Mouse (Mus musculus): ENCODE measurements around the gene Ttc7b. TPM values are rescaled to one million over a fixed set of nuclear protein-coding genes. Genes with fewer than 3 reads are reported as not detected.

Ttc7b gene
- polyA plus RNA-seq, 1 experiment from 2014 or later = 16.1 TPM

- 91% methylated on average over 4 of the region's 4 CpGs for whole genome bisulfite sequencing
- Histone ChIP-seq H3K4me3 (ENCODE audit: low read depth, low read length) (no peak overlapping the region), H3K4me1 (ENCODE audit: control insufficient read depth, insufficient read depth, low read length) (no peaks in the 10 kb centered on the region), H3K27me3 (ENCODE audit: control insufficient read depth, insufficient read depth, low read length) (no peaks in the 10 kb centered on the region), H3K9ac (ENCODE audit: low read length) (no peak overlapping the region), H3K27ac (ENCODE audit: low read depth, low read length) (no peak overlapping the region), H3K4me2 (ENCODE audit: low read depth) (no peak overlapping the region), H3K9me3 (ENCODE audit: control insufficient read depth, low read length) (no peaks in the 10 kb centered on the region), H3K36me3 (ENCODE audit: control insufficient read depth, insufficient read depth, low read length) (no peaks in the 10 kb centered on the region)
- DNase-seq (ENCODE audit: low spot score) (no peak), ATAC-seq (ENCODE audit: insufficient read depth, low FRiP score, low TSS enrichment) (no peak)
Measured at GRCm38 (mm10) chr12:100503659-100504058, 17.0 kb downstream of the Ttc7b start.

- H3K9ac ChIP-seq (ENCODE audit: low read length) = no peak overlapping the region
- 79% methylated on average over 3 of the region's 3 CpGs for WGBS
- no peaks in the 10 kb centered on the region for H3K9me3 ChIP-seq (ENCODE audit: control insufficient read depth, low read length)
- no peaks in the 10 kb centered on the region for H3K27me3 ChIP-seq (ENCODE audit: control insufficient read depth, insufficient read depth, low read length)
- ATAC-seq (ENCODE audit: insufficient read depth, low FRiP score, low TSS enrichment) (no peak), DNase-seq (ENCODE audit: low spot score) (no peak)
- 0 out of 2 replicates have a peak, but pooled peaks cover 2% of the 10 kb centered on the region for H3K36me3 ChIP-seq (ENCODE audit: control insufficient read depth, insufficient read depth, low read length)
- H3K4me1 ChIP-seq (ENCODE audit: control insufficient read depth, insufficient read depth, low read length) = no peaks in the 10 kb centered on the region
- H3K4me3 ChIP-seq (ENCODE audit: low read depth, low read length) = no peak overlapping the region
- no peak overlapping the region for H3K27ac ChIP-seq (ENCODE audit: low read depth, low read length)
- H3K4me2 ChIP-seq (ENCODE audit: low read depth) = no peak overlapping the region
Measured at GRCm38 (mm10) chr12:100502544-100502943, 18.1 kb downstream of the Ttc7b start.

DNA sequence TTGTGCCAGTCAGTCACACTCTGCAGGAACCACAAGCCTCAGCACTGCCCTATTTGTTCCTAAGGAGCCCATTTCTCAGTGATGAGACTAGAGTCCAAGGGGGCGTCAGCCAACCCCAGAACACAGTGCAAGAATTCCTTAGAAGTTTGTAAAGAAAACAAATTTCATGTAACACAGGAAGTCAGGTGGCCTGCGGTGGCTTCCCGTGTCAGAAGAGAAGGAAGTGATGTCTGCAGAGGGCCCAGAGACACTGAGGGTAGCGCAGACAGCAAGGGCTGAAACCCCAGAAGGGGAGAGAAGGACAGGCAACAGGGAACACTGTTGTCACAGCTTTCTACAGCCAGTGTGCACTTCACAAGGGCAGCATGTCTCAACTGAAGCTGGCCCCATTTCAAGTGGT is 19.4 kb downstream of the Ttc7b start:
- Histone ChIP-seq H3K4me1 (ENCODE audit: control insufficient read depth, insufficient read depth, low read length) (no peaks in the 10 kb centered on the region), H3K36me3 (ENCODE audit: control insufficient read depth, insufficient read depth, low read length) (0 out of 2 replicates have a peak, but pooled peaks cover 2% of the 10 kb centered on the region), H3K27me3 (ENCODE audit: control insufficient read depth, insufficient read depth, low read length) (no peaks in the 10 kb centered on the region), H3K9ac (ENCODE audit: low read length) (no peak overlapping the region), H3K27ac (ENCODE audit: low read depth, low read length) (no peak overlapping the region), H3K4me2 (ENCODE audit: low read depth) (no peak overlapping the region), H3K4me3 (ENCODE audit: low read depth, low read length) (no peak overlapping the region), H3K9me3 (ENCODE audit: control insufficient read depth, low read length) (no peaks in the 10 kb centered on the region)
- no peak for ATAC-seq (ENCODE audit: insufficient read depth, low FRiP score, low TSS enrichment)
- 79% methylated on average over 4 of the region's 4 CpGs for WGBS
- DNase-seq (ENCODE audit: low spot score) = no peak

DNA sequence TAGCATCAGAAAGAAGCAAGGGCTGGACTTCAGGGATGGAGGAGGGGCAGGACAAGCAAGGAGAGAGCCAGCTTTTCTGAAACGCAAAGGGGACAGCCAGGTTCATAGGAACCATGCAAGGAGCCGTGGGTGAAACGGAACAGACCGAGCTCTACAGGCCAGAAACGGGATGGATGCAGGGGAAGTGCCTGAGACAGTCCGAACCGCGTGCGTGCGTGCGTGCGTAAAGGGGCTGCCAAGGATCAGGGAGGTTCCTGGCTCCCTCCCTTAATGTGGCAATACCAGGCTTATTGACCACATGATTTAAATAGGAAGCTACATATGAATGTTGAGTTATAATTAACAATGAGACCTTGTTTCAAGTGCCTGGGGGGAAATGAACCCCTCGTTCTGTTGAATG is 21.2 kb downstream of the Ttc7b start:
- no peak overlapping the region for H3K27ac ChIP-seq (ENCODE audit: low read depth, low read length)
- no peak for ATAC-seq (ENCODE audit: insufficient read depth, low FRiP score, low TSS enrichment)
- DNase-seq (ENCODE audit: low spot score) = no peak
- no peak overlapping the region for H3K9ac ChIP-seq (ENCODE audit: low read length)
- H3K4me2 ChIP-seq (ENCODE audit: low read depth) = no peak overlapping the region
- H3K4me1 ChIP-seq (ENCODE audit: control insufficient read depth, insufficient read depth, low read length) = no peaks in the 10 kb centered on the region
- H3K9me3 ChIP-seq (ENCODE audit: control insufficient read depth, low read length) = no peaks in the 10 kb centered on the region
- WGBS = 92% methylated on average over 13 of the region's 13 CpGs
- 0 out of 2 replicates have a peak, but pooled peaks cover 2% of the 10 kb centered on the region for H3K36me3 ChIP-seq (ENCODE audit: control insufficient read depth, insufficient read depth, low read length)
- H3K27me3 ChIP-seq (ENCODE audit: control insufficient read depth, insufficient read depth, low read length) = no peaks in the 10 kb centered on the region
- no peak overlapping the region for H3K4me3 ChIP-seq (ENCODE audit: low read depth, low read length)

- no peaks in the 10 kb centered on the region for H3K4me1 ChIP-seq (ENCODE audit: control insufficient read depth, insufficient read depth, low read length)
Measured at GRCm38 (mm10) chr12:100498006-100498405, 22.6 kb downstream of the Ttc7b start.

DNA sequence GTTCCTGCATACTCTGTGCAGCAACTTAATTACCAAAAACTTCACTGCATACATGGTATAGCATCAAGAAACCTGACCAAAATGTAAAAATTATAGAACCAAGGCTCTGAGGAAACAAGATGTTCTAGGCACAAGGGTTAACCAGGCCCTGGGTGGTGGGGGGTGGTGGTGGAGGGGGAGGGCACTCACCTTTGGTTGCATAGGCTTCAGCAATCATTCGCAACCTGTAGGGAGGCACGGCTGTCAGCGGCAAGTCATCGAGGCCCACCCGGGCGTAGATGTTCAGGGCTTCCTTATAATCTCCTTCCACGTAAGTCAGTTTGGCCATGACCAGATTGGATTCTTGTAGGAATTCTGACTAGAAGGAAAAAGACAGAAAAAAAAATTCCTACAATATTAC is 25.5 kb downstream of the Ttc7b start:
- no peak for ATAC-seq (ENCODE audit: insufficient read depth, low FRiP score, low TSS enrichment)
- Histone ChIP-seq H3K4me3 (ENCODE audit: low read depth, low read length) (no peak overlapping the region), H3K27me3 (ENCODE audit: control insufficient read depth, insufficient read depth, low read length) (no peaks in the 10 kb centered on the region), H3K4me2 (ENCODE audit: low read depth) (no peak overlapping the region), H3K36me3 (ENCODE audit: control insufficient read depth, insufficient read depth, low read length) (peaks cover 2% of the 10 kb centered on the region; the same call in 1 of the 2 replicates), H3K9me3 (ENCODE audit: control insufficient read depth, low read length) (no peaks in the 10 kb centered on the region), H3K9ac (ENCODE audit: low read length) (no peak overlapping the region), H3K4me1 (ENCODE audit: control insufficient read depth, insufficient read depth, low read length) (no peaks in the 10 kb centered on the region), H3K27ac (ENCODE audit: low read depth, low read length) (no peak overlapping the region)
- no peak for DNase-seq (ENCODE audit: low spot score)
- 96% methylated on average over 7 of the region's 7 CpGs for WGBS

More at GRCm38 (mm10) chr12:100498006-100498405, 22.6 kb downstream of the Ttc7b start:
- 91% methylated on average over 5 of the region's 5 CpGs for WGBS
- ATAC-seq (ENCODE audit: insufficient read depth, low FRiP score, low TSS enrichment) = no peak
- Histone ChIP-seq H3K4me2 (ENCODE audit: low read depth) (no peak overlapping the region), H3K4me3 (ENCODE audit: low read depth, low read length) (no peak overlapping the region), H3K9me3 (ENCODE audit: control insufficient read depth, low read length) (no peaks in the 10 kb centered on the region), H3K9ac (ENCODE audit: low read length) (no peak overlapping the region), H3K27me3 (ENCODE audit: control insufficient read depth, insufficient read depth, low read length) (no peaks in the 10 kb centered on the region), H3K27ac (ENCODE audit: low read depth, low read length) (no peak overlapping the region), H3K36me3 (ENCODE audit: control insufficient read depth, insufficient read depth, low read length) (peaks cover 2% of the 10 kb centered on the region; the same call in 1 of the 2 replicates)
- no peak for DNase-seq (ENCODE audit: low spot score)

GRCm38 (mm10) chr12:100493211-100493610 is 27.4 kb downstream of the Ttc7b start:
- H3K27ac ChIP-seq (ENCODE audit: low read depth, low read length) = no peak overlapping the region
- no peak overlapping the region for H3K9ac ChIP-seq (ENCODE audit: low read length)
- H3K4me2 ChIP-seq (ENCODE audit: low read depth) = no peak overlapping the region
- no peaks in the 10 kb centered on the region for H3K4me1 ChIP-seq (ENCODE audit: control insufficient read depth, insufficient read depth, low read length)
- H3K36me3 ChIP-seq (ENCODE audit: control insufficient read depth, insufficient read depth, low read length) = peaks cover 9% of the 10 kb centered on the region
- ATAC-seq (ENCODE audit: insufficient read depth, low FRiP score, low TSS enrichment) (no peak), DNase-seq (ENCODE audit: low spot score) (no peak)
- H3K4me3 ChIP-seq (ENCODE audit: low read depth, low read length) = no peak overlapping the region
- H3K27me3 ChIP-seq (ENCODE audit: control insufficient read depth, insufficient read depth, low read length) = no peaks in the 10 kb centered on the region
- no peaks in the 10 kb centered on the region for H3K9me3 ChIP-seq (ENCODE audit: control insufficient read depth, low read length)
- 94% methylated on average over 5 of the region's 5 CpGs for WGBS

DNA sequence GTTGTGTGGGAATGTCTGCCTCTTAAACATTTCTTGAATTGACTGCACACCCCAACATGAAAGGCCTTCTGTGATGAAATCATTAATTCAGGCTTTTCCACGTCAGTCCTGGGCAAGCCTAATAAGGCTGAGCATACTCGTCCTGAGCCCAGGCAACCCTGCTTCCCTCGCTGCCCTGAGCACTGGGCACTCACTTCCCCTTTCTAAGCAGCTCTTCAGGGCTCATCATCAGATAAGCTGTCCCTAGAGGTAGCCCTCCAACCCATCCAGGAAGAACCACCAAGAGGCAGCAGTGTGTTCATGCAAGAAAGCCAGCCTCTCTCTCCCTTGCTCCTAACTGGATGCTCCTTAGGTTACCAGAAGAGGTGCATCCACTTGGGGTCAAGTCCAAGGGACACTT is 27.9 kb downstream of the Ttc7b start:
- 78% methylated on average over 3 of the region's 3 CpGs for WGBS
- Histone ChIP-seq H3K4me3 (ENCODE audit: low read depth, low read length) (no peak overlapping the region), H3K27ac (ENCODE audit: low read depth, low read length) (no peak overlapping the region), H3K27me3 (ENCODE audit: control insufficient read depth, insufficient read depth, low read length) (no peaks in the 10 kb centered on the region), H3K4me1 (ENCODE audit: control insufficient read depth, insufficient read depth, low read length) (no peaks in the 10 kb centered on the region), H3K36me3 (ENCODE audit: control insufficient read depth, insufficient read depth, low read length) (peaks cover 6% of the 10 kb centered on the region), H3K4me2 (ENCODE audit: low read depth) (no peak overlapping the region), H3K9ac (ENCODE audit: low read length) (no peak overlapping the region), H3K9me3 (ENCODE audit: control insufficient read depth, low read length) (no peaks in the 10 kb centered on the region)
- ATAC-seq (ENCODE audit: insufficient read depth, low FRiP score, low TSS enrichment) = no peak
- DNase-seq (ENCODE audit: low spot score) = no peak

- H3K9me3 ChIP-seq (ENCODE audit: control insufficient read depth, low read length) = no peaks in the 10 kb centered on the region
Measured at GRCm38 (mm10) chr12:100491967-100492611, 28.5 kb downstream of the Ttc7b start.

More at GRCm38 (mm10) chr12:100491967-100492611, 28.5 kb downstream of the Ttc7b start:
- H3K27me3 ChIP-seq (ENCODE audit: control insufficient read depth, insufficient read depth, low read length) = no peaks in the 10 kb centered on the region
- H3K4me1 ChIP-seq (ENCODE audit: control insufficient read depth, insufficient read depth, low read length) = no peaks in the 10 kb centered on the region
- H3K4me2 ChIP-seq (ENCODE audit: low read depth) = no peak overlapping the region
- DNase-seq (ENCODE audit: low spot score) (no peak), ATAC-seq (ENCODE audit: insufficient read depth, low FRiP score, low TSS enrichment) (no peak)
- H3K9ac ChIP-seq (ENCODE audit: low read length) = no peak overlapping the region
- H3K4me3 ChIP-seq (ENCODE audit: low read depth, low read length) = no peak overlapping the region
- H3K27ac ChIP-seq (ENCODE audit: low read depth, low read length) = no peak overlapping the region
- peaks cover 6% of the 10 kb centered on the region for H3K36me3 ChIP-seq (ENCODE audit: control insufficient read depth, insufficient read depth, low read length)
- WGBS = 96% methylated on average over 10 of the region's 10 CpGs
